Mouse (Mus musculus): Measurements from ENCODE around the gene 4931406C07Rik. TPM values are rescaled to one million over a fixed set of nuclear protein-coding genes. Genes with fewer than 3 reads are reported as not detected.
A peak's percentile ranks its signal among the peaks of the same experiment; 100 is the strongest.

The 4931406C07Rik gene
- polyA plus RNA-seq, 1 experiment from 2014 or later = 9.3 TPM

DNA sequence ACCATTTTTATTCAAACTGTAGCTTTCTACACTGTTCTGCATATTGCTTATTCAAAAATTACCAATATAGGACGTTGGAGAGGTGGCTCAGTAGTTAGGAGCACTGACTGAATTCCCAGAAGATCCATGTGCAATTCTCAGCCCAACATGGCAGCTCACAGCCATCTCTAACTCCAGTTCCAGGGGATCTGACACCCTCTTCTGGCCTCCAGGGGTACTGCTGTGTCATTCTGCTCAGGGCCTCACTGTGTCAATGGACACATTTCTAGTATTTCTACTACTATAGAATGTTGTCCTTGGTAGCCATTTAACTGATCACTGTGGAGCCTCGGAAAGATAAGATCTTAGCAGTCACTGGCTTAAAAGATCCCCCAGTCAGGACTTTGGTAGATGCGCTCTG, 20.8 kb downstream of the 4931406C07Rik start:
- H3K4me3 ChIP-seq = no peak overlapping the region
- no peak overlapping the region for H3K4me2 ChIP-seq
- H3K27me3 ChIP-seq = no peaks in the 10 kb centered on the region
- H3K36me3 ChIP-seq (ENCODE audit: poor library complexity, severe bottlenecking) = peaks cover 1% of the 10 kb centered on the region; the same call in 1 of the 2 replicates
- H3K4me1 ChIP-seq = peaks cover 12% of the 10 kb centered on the region
- whole genome bisulfite sequencing = 67% methylated on average over 3 of the region's 3 CpGs
- ATAC-seq = no peak
- no peak overlapping the region for H3K27ac ChIP-seq
- H3K9me3 ChIP-seq (replicated peaks) = no peaks in the 10 kb centered on the region
- no peak overlapping the region for H3K9ac ChIP-seq

- ATAC-seq = peak; percentile 9
- H3K4me1 ChIP-seq = peaks cover 29% of the 10 kb centered on the region
Observed at GRCm38 (mm10) chr9:15280491-15280879, 25.8 kb downstream of the 4931406C07Rik start.

GRCm38 (mm10) chr9:15279649-15280490, 26.4 kb downstream of the 4931406C07Rik start, which contains the start of gene Med17:
Gene Med17 (minus strand): TSS chr9:15279931.
- H3K4me1 ChIP-seq = peaks cover 29% of the 10 kb centered on the region
- ATAC-seq = peak; percentile 99
- WGBS = 1% methylated on average over 54 of the region's 57 CpGs

More at GRCm38 (mm10) chr9:15280491-15280879, 25.8 kb downstream of the 4931406C07Rik start:
- H3K36me3 ChIP-seq (ENCODE audit: poor library complexity, severe bottlenecking) = peaks cover 9% of the 10 kb centered on the region
- H3K4me3 ChIP-seq = peak overlapping the region; percentile 92
- peak overlapping the region; percentile 82 for H3K4me2 ChIP-seq
- peak overlapping the region; percentile 98 for H3K9ac ChIP-seq
- no peaks in the 10 kb centered on the region for H3K27me3 ChIP-seq
- 43% methylated on average over 5 of the region's 5 CpGs for WGBS
- no peaks in the 10 kb centered on the region for H3K9me3 ChIP-seq (replicated peaks)
- H3K27ac ChIP-seq = peak overlapping the region; percentile 26

GRCm38 (mm10) chr9:15279139-15279648, 27.1 kb downstream of the 4931406C07Rik start:
- 9% methylated on average over 19 of the region's 19 CpGs for WGBS
- Histone ChIP-seq H3K27ac (peak overlapping the region; percentile 84), H3K9ac (peak overlapping the region; percentile 98), H3K36me3 (ENCODE audit: poor library complexity, severe bottlenecking) (peaks cover 22% of the 10 kb centered on the region), H3K9me3 (replicated peaks) (no peaks in the 10 kb centered on the region), H3K4me1 (peaks cover 29% of the 10 kb centered on the region), H3K4me3 (peak overlapping the region; percentile 92), H3K4me2 (peak overlapping the region; percentile 82), H3K27me3 (no peaks in the 10 kb centered on the region)
- ATAC-seq = no peak

More at GRCm38 (mm10) chr9:15279649-15280490, 26.4 kb downstream of the 4931406C07Rik start, which contains the start of gene Med17:
- Histone ChIP-seq H3K4me2 (peak within 1 kb of the TSS; percentile 82), H3K9ac (peak within 1 kb of the TSS; percentile 98), H3K36me3 (ENCODE audit: poor library complexity, severe bottlenecking) (peaks cover 16% of the 10 kb centered on the region), H3K27ac (peak within 1 kb of the TSS; percentile 84), H3K27me3 (no peaks in the 10 kb centered on the region), H3K4me3 (peak within 1 kb of the TSS; percentile 92), H3K9me3 (replicated peaks) (no peaks in the 10 kb centered on the region)

DNA sequence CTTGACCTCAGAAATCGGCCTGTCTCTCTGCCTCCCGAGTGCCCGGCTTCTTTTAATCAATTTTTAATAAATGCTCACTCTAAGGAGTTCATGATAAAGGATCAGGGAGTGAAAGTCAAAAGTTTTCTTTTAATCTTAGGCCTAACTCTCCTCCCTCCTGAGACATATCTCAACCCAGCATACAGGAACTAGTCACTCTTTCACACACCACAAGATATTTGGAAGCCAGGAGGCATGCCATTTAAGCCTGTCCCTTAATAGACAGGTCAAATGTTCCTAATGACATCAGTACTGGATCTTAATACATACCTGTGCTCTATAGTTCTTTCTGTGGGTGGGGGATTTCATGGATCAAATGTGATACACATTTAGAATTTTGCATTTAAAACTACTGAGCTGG, 27.9 kb downstream of the 4931406C07Rik start:
- no peak for ATAC-seq
- H3K27me3 ChIP-seq = no peaks in the 10 kb centered on the region
- 99% methylated on average over 3 of the region's 3 CpGs for whole genome bisulfite sequencing
- H3K9ac ChIP-seq = no peak overlapping the region; the same call in 1 of the 2 replicates
- no peaks in the 10 kb centered on the region for H3K9me3 ChIP-seq (replicated peaks)
- peaks cover 31% of the 10 kb centered on the region for H3K36me3 ChIP-seq (ENCODE audit: poor library complexity, severe bottlenecking)
- H3K27ac ChIP-seq = no peak overlapping the region
- H3K4me2 ChIP-seq = peak overlapping the region; percentile 82; the same call in 1 of the 2 replicates
- H3K4me3 ChIP-seq = no peak overlapping the region
- H3K4me1 ChIP-seq = peaks cover 29% of the 10 kb centered on the region

- ATAC-seq = no peak
- Histone ChIP-seq H3K27ac (no peak overlapping the region), H3K4me2 (no peak overlapping the region), H3K36me3 (ENCODE audit: poor library complexity, severe bottlenecking) (peaks cover 46% of the 10 kb centered on the region), H3K27me3 (no peaks in the 10 kb centered on the region), H3K4me3 (no peak overlapping the region), H3K9me3 (replicated peaks) (no peaks in the 10 kb centered on the region), H3K4me1 (peaks cover 29% of the 10 kb centered on the region), H3K9ac (no peak overlapping the region)
- 94% methylated on average over 4 of the region's 4 CpGs for WGBS
Observed at GRCm38 (mm10) chr9:15276855-15277254, 29.4 kb downstream of the 4931406C07Rik start.

- 96% methylated on average over 2 of the region's 2 CpGs for WGBS
- no peak overlapping the region for H3K4me2 ChIP-seq
- ATAC-seq = no peak
Observed at GRCm38 (mm10) chr9:15273981-15274380, 32.3 kb downstream of the 4931406C07Rik start.

DNA sequence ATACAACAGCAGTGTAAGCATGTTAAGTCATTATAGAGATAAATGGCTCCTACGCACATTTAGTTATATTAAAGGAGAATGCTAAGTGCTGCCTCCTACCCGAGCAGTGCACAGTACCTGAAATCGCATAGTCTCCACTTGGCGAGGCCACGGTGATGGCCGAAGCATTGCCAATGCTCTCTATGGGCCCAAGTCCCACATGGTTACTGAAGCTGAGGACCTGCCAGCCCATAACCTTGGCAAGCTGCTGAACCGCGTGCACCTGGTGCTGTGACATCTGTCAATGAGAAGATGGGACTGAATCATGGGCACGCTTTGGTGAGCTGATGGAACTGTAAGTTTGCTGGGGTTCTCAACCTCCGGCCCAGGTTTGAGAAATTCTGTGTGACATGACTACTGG, 42.8 kb downstream of the 4931406C07Rik start:
- H3K27me3 ChIP-seq = no peaks in the 10 kb centered on the region
- peaks cover 82% of the 10 kb centered on the region for H3K36me3 ChIP-seq (ENCODE audit: poor library complexity, severe bottlenecking)
- no peaks in the 10 kb centered on the region for H3K4me1 ChIP-seq
- H3K9me3 ChIP-seq (replicated peaks) = no peaks in the 10 kb centered on the region
- no peak overlapping the region for H3K4me2 ChIP-seq
- WGBS = 94% methylated on average over 10 of the region's 10 CpGs
- H3K4me3 ChIP-seq = no peak overlapping the region
- H3K27ac ChIP-seq = no peak overlapping the region
- H3K9ac ChIP-seq = no peak overlapping the region
- ATAC-seq = no peak

More at GRCm38 (mm10) chr9:15273981-15274380, 32.3 kb downstream of the 4931406C07Rik start:
- Histone ChIP-seq H3K27ac (no peak overlapping the region), H3K4me1 (peaks cover 13% of the 10 kb centered on the region), H3K27me3 (no peaks in the 10 kb centered on the region), H3K36me3 (ENCODE audit: poor library complexity, severe bottlenecking) (peaks cover 74% of the 10 kb centered on the region), H3K4me3 (no peak overlapping the region), H3K9me3 (replicated peaks) (no peaks in the 10 kb centered on the region), H3K9ac (no peak overlapping the region)

DNA sequence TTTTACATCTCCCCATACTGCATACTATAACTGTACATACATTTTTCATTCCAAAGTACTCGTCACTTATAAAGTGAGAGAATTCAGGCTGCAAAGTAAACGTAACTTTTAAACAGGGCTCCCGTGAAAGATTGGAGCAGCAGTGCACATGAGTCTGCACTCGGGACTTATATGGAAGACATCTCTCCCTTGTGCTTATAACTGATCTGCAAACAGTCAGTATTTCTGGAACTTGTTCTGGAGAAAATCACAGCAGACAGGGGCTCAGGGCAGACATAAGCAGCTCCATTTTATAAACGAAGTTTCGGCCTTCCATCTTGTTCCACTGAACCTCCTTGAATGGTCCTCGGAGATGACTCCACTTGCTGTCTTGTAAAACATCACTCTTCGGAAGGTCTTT, 44.3 kb downstream of the 4931406C07Rik start:
- WGBS = 93% methylated on average over 8 of the region's 8 CpGs
- Histone ChIP-seq H3K4me3 (no peak overlapping the region), H3K9ac (no peak overlapping the region), H3K4me1 (no peaks in the 10 kb centered on the region), H3K27ac (no peak overlapping the region), H3K9me3 (replicated peaks) (no peaks in the 10 kb centered on the region), H3K4me2 (no peak overlapping the region), H3K36me3 (ENCODE audit: poor library complexity, severe bottlenecking) (peaks cover 68% of the 10 kb centered on the region), H3K27me3 (no peaks in the 10 kb centered on the region)
- ATAC-seq = no peak

DNA sequence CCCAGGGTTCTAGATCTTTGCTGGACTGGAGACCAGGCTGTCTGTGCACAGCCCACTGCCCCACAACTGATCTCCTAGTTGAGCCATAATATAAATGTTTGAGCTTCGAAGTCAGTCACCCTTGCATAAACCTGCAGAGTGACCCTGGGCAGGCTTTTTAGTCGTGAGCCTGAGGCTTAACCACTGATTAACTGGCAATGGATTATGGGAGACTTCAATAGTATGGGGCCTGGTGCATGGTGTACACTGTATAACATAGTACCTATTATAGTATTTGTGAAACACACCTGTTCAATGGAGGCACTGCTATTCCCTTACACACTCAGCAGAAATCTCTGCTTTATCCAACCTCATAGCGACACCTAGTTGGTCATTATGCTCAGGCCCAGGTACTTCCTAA, 50.0 kb downstream of the 4931406C07Rik start:
- 79% methylated on average over 3 of the region's 3 CpGs for WGBS
- H3K9me3 ChIP-seq (replicated peaks) = no peaks in the 10 kb centered on the region
- no peak overlapping the region for H3K9ac ChIP-seq
- H3K4me3 ChIP-seq = no peak overlapping the region
- H3K4me2 ChIP-seq = no peak overlapping the region
- ATAC-seq = no peak
- no peak overlapping the region for H3K27ac ChIP-seq
- no peaks in the 10 kb centered on the region for H3K4me1 ChIP-seq
- H3K36me3 ChIP-seq (ENCODE audit: poor library complexity, severe bottlenecking) = peaks cover 14% of the 10 kb centered on the region
- no peaks in the 10 kb centered on the region for H3K27me3 ChIP-seq

DNA sequence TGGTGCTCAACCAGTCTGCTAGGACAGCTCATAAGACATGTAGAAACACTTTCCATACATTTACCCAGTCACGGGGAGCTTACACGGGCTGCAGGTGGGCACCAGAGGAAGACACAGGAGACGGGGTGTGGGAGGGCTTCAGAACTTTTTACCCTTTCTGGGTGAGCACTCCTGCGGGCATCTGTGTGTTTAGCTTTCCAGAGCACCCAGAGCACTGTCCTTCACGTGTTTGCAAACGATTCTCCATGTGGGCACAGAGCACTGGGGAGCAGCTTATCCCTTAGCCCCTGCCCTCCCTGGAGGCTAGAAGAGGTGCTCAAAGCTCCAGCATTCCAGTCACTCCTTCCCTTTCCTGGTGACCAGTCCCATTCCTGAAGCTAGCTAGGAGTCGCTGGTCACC, 51.7 kb downstream of the 4931406C07Rik start:
- WGBS = 86% methylated on average over 7 of the region's 7 CpGs
- H3K36me3 ChIP-seq (ENCODE audit: poor library complexity, severe bottlenecking) = no peaks in the 10 kb centered on the region
- no peaks in the 10 kb centered on the region for H3K4me1 ChIP-seq
- no peak overlapping the region for H3K4me2 ChIP-seq
- H3K9me3 ChIP-seq (replicated peaks) = no peaks in the 10 kb centered on the region
- H3K27me3 ChIP-seq = no peaks in the 10 kb centered on the region
- ATAC-seq = no peak
- no peak overlapping the region for H3K9ac ChIP-seq
- H3K4me3 ChIP-seq = no peak overlapping the region
- H3K27ac ChIP-seq = no peak overlapping the region

DNA sequence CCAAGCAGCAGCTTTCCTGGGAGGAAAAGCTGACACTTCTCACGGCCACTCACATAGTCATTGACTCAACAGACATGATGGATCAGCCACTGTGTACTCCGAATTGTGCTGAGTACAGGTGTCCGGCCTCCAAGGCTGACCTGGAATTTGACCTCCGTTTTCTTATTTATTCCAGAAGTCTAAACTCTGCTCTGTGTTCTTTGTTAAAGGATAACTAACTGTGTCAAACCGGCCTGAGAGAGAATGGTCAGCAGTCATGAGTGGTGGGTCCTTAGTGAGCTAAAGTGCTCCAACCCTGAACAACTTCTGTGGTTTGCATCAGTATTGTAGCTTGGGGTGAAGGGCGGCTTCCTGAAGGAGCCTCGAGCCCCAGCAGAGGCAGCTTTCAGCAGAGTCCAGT, 54.1 kb downstream of the 4931406C07Rik start:
- no peak overlapping the region for H3K4me3 ChIP-seq
- 79% methylated on average over 7 of the region's 7 CpGs for WGBS
- H3K9me3 ChIP-seq (replicated peaks) = no peaks in the 10 kb centered on the region
- no peaks in the 10 kb centered on the region for H3K36me3 ChIP-seq (ENCODE audit: poor library complexity, severe bottlenecking)
- H3K27me3 ChIP-seq = no peaks in the 10 kb centered on the region
- H3K27ac ChIP-seq = no peak overlapping the region
- H3K4me1 ChIP-seq = no peaks in the 10 kb centered on the region
- H3K9ac ChIP-seq = no peak overlapping the region
- no peak overlapping the region for H3K4me2 ChIP-seq
- no peak for ATAC-seq

Data from forebrain, embryonic 13.5 days (tissue).